Mouse (Mus musculus): ENCODE data around the gene Aurkaip1. TPM values are rescaled to one million over a fixed set of nuclear protein-coding genes. Genes with fewer than 3 reads are reported as not detected.
A peak's percentile ranks its signal among the peaks of the same experiment; 100 is the strongest.

Aurkaip1 gene
- total RNA-seq, 1 experiment from 2014 or later = 93.5 TPM

GRCm38 (mm10) chr4:155812665-155813181, 18.3 kb upstream of the Aurkaip1 start:
- 0 out of 4 replicates have a peak, but pooled peaks of 1 of the 2 experiments have one; percentile 12 for ATAC-seq (replicated peaks in 1 of 2; ENCODE audit: insufficient read depth in 1 of 2, low FRiP score in 2 of 2, low TSS enrichment in 1 of 2, low read depth in 1 of 2, poor library complexity in 2 of 2, severe bottlenecking in 2 of 2)

GRCm38 (mm10) chr4:155817533-155817932, 13.5 kb upstream of the Aurkaip1 start:
- ATAC-seq (replicated peaks in 1 of 2; ENCODE audit: insufficient read depth in 1 of 2, low FRiP score in 2 of 2, low TSS enrichment in 1 of 2, low read depth in 1 of 2, poor library complexity in 2 of 2, severe bottlenecking in 2 of 2) = no peak

GRCm38 (mm10) chr4:155821025-155821424, 10.0 kb upstream of the Aurkaip1 start:
- ATAC-seq (replicated peaks in 1 of 2; ENCODE audit: insufficient read depth in 1 of 2, low FRiP score in 2 of 2, low TSS enrichment in 1 of 2, low read depth in 1 of 2, poor library complexity in 2 of 2, severe bottlenecking in 2 of 2) = no peak

GRCm38 (mm10) chr4:155823443-155823842, 7.6 kb upstream of the Aurkaip1 start:
- no peak for ATAC-seq (replicated peaks in 1 of 2; ENCODE audit: insufficient read depth in 1 of 2, low FRiP score in 2 of 2, low TSS enrichment in 1 of 2, low read depth in 1 of 2, poor library complexity in 2 of 2, severe bottlenecking in 2 of 2)

- no peak for ATAC-seq (replicated peaks in 1 of 2; ENCODE audit: insufficient read depth in 1 of 2, low FRiP score in 2 of 2, low TSS enrichment in 1 of 2, low read depth in 1 of 2, poor library complexity in 2 of 2, severe bottlenecking in 2 of 2)
Observed at GRCm38 (mm10) chr4:155829866-155830265, 1.2 kb upstream of the Aurkaip1 start.

GRCm38 (mm10) chr4:155830596-155830995, 476 bp upstream of the Aurkaip1 start:
- ATAC-seq (replicated peaks in 1 of 2; ENCODE audit: insufficient read depth in 1 of 2, low FRiP score in 2 of 2, low TSS enrichment in 1 of 2, low read depth in 1 of 2, poor library complexity in 2 of 2, severe bottlenecking in 2 of 2) = no peak

GRCm38 (mm10) chr4:155831831-155832230, 759 bp downstream of the Aurkaip1 start:
- ATAC-seq (replicated peaks in 1 of 2; ENCODE audit: insufficient read depth in 1 of 2, low FRiP score in 2 of 2, low TSS enrichment in 1 of 2, low read depth in 1 of 2, poor library complexity in 2 of 2, severe bottlenecking in 2 of 2) = no peak

GRCm38 (mm10) chr4:155832321-155832720, 1.2 kb downstream of the Aurkaip1 start:
- no peak for ATAC-seq (replicated peaks in 1 of 2; ENCODE audit: insufficient read depth in 1 of 2, low FRiP score in 2 of 2, low TSS enrichment in 1 of 2, low read depth in 1 of 2, poor library complexity in 2 of 2, severe bottlenecking in 2 of 2)

- no peak for ATAC-seq (replicated peaks in 1 of 2; ENCODE audit: insufficient read depth in 1 of 2, low FRiP score in 2 of 2, low TSS enrichment in 1 of 2, low read depth in 1 of 2, poor library complexity in 2 of 2, severe bottlenecking in 2 of 2)
Observed at GRCm38 (mm10) chr4:155833234-155833633, 2.2 kb downstream of the Aurkaip1 start.

- ATAC-seq (replicated peaks in 1 of 2; ENCODE audit: insufficient read depth in 1 of 2, low FRiP score in 2 of 2, low TSS enrichment in 1 of 2, low read depth in 1 of 2, poor library complexity in 2 of 2, severe bottlenecking in 2 of 2) = peak; percentile 29 to 42; a peak in 2 of 4 replicates
Observed at GRCm38 (mm10) chr4:155833836-155834235, 2.8 kb downstream of the Aurkaip1 start.

- peak; percentile 15 to 46; a peak in 3 of 4 replicates for ATAC-seq (replicated peaks in 1 of 2; ENCODE audit: insufficient read depth in 1 of 2, low FRiP score in 2 of 2, low TSS enrichment in 1 of 2, low read depth in 1 of 2, poor library complexity in 2 of 2, severe bottlenecking in 2 of 2)
Observed at GRCm38 (mm10) chr4:155837404-155838010, 6.4 kb downstream of the Aurkaip1 start.

- ATAC-seq (replicated peaks in 1 of 2; ENCODE audit: insufficient read depth in 1 of 2, low FRiP score in 2 of 2, low TSS enrichment in 1 of 2, low read depth in 1 of 2, poor library complexity in 2 of 2, severe bottlenecking in 2 of 2) = no peak
Observed at GRCm38 (mm10) chr4:155838187-155839153, 7.4 kb downstream of the Aurkaip1 start.

- ATAC-seq (replicated peaks in 1 of 2; ENCODE audit: insufficient read depth in 1 of 2, low FRiP score in 2 of 2, low TSS enrichment in 1 of 2, low read depth in 1 of 2, poor library complexity in 2 of 2, severe bottlenecking in 2 of 2) = no peak
Observed at GRCm38 (mm10) chr4:155839483-155839910, 8.4 kb downstream of the Aurkaip1 start, which contains the start of gene Mxra8. Mxra8 (plus strand) TSS chr4:155839680.

GRCm38 (mm10) chr4:155840076-155841002, 9.3 kb downstream of the Aurkaip1 start:
- peak in 1 of 2 experiments; percentile 12; a peak in 2 of 4 replicates for ATAC-seq (replicated peaks in 1 of 2; ENCODE audit: insufficient read depth in 1 of 2, low FRiP score in 2 of 2, low TSS enrichment in 1 of 2, low read depth in 1 of 2, poor library complexity in 2 of 2, severe bottlenecking in 2 of 2)

GRCm38 (mm10) chr4:155841003-155841454, 10.0 kb downstream of the Aurkaip1 start:
- peak; percentile 63 to 68 for ATAC-seq (replicated peaks in 1 of 2; ENCODE audit: insufficient read depth in 1 of 2, low FRiP score in 2 of 2, low TSS enrichment in 1 of 2, low read depth in 1 of 2, poor library complexity in 2 of 2, severe bottlenecking in 2 of 2)

- ATAC-seq (replicated peaks in 1 of 2; ENCODE audit: insufficient read depth in 1 of 2, low FRiP score in 2 of 2, low TSS enrichment in 1 of 2, low read depth in 1 of 2, poor library complexity in 2 of 2, severe bottlenecking in 2 of 2) = no peak
Observed at GRCm38 (mm10) chr4:155841651-155842270, 10.7 kb downstream of the Aurkaip1 start.
